Mouse (Mus musculus) G1E-ER4 (cell line): ENCODE measurements around the gene Ints14. TPM values are rescaled to one million over a fixed set of nuclear protein-coding genes. Genes with fewer than 3 reads are reported as not detected.

Experiments used
- GATA1 ChIP-seq: IDR thresholded peaks from one replicate; pipeline ENCODE4 v1.8.0; 2012; ENCODE audit warnings: low read length, inconsistent platforms
- polyA plus RNA-seq: library from polyadenylated mRNA; stranded (reverse); fragments of >175 nt; gene quantifications from 2 replicates; pipeline ENCODE4 v1.2.3, GENCODE M21; 2012

Ints14 gene
- polyA plus RNA-seq, 1 experiment: 48.5 TPM

GRCm38 (mm10) chr9:65023447-65023846, 62.7 kb downstream of the Ints14 start:
- no peak for TF ChIP-seq GATA1

GRCm38 (mm10) chr9:65027241-65027640, 66.5 kb downstream of the Ints14 start:
- no peak for TF ChIP-seq GATA1

- TF ChIP-seq GATA1: no peak
Measured at GRCm38 (mm10) chr9:65028313-65028712, 67.6 kb downstream of the Ints14 start.

GRCm38 (mm10) chr9:65031894-65032268, 71.2 kb downstream of the Ints14 start:
- TF ChIP-seq GATA1: no peak

- TF ChIP-seq GATA1: no peak
Measured at GRCm38 (mm10) chr9:65032269-65033108, 71.8 kb downstream of the Ints14 start, which contains the start of gene Dpp8. Gene Dpp8, plus strand, starts transcription at chr9:65032414.

- no peak for TF ChIP-seq GATA1
Measured at GRCm38 (mm10) chr9:65036456-65036855, 75.8 kb downstream of the Ints14 start.

Other genes starting within 250 kb of the Ints14 start
- gene Rab11a, start 223.1 kb upstream of the Ints14 start, polyA plus RNA-seq: 115 and 151 TPM in 2 replicates
- 13.6 and 19.1 TPM in 2 replicates for gene Dennd4a, start 149.6 kb upstream of the Ints14 start, polyA plus RNA-seq
- gene Slc24a1, start 9.3 kb upstream of the Ints14 start, polyA plus RNA-seq: 0.01 TPM in 1 of 2 replicates, not detected in the other
- 3.7 and 5.0 TPM in 2 replicates for gene Hacd3, start 60.8 kb downstream of the Ints14 start, polyA plus RNA-seq
- 11.3 and 14.5 TPM in 2 replicates for gene Dpp8, start 71.5 kb downstream of the Ints14 start, polyA plus RNA-seq
- gene Igdcc4, start 140.6 kb downstream of the Ints14 start, polyA plus RNA-seq: 0.01 TPM in 1 of 2 replicates, not detected in the other
- not detected in 2 replicates for gene Igdcc3, start 180.3 kb downstream of the Ints14 start, polyA plus RNA-seq
- gene Parp16, start 234.4 kb downstream of the Ints14 start, polyA plus RNA-seq: 10.1 and 14.4 TPM in 2 replicates